Mouse (Mus musculus): ENCODE data around the gene Mypn. TPM values are rescaled to one million over a fixed set of nuclear protein-coding genes. Genes with fewer than 3 reads are reported as not detected.

Gene Mypn
- total RNA-seq, 2 experiments from 2014 or later, result 96.7 to 105 TPM

- no peak for DNase-seq
- intact Hi-C loops (cut with DNase I), result no loop called here
Observed at GRCm38 (mm10) chr10:63208871-63209270, 5.1 kb upstream of the Mypn start.

GRCm38 (mm10) chr10:63203002-63203401 lies 750 bp downstream of the Mypn start:
- intact Hi-C loops (cut with DNase I), result no loop called here
- DNase-seq, result no peak

- intact Hi-C loops (cut with DNase I), result loop anchor here (2.0 kb wide), 1 partner anchor 45 kb away; no protein-coding TSS in a partner anchor
- no peak for DNase-seq
Observed at GRCm38 (mm10) chr10:63201534-63201933, 2.2 kb downstream of the Mypn start.

- intact Hi-C loops (cut with DNase I), result no loop called here
- DNase-seq, result no peak
Observed at GRCm38 (mm10) chr10:63199008-63199407, 4.7 kb downstream of the Mypn start.

GRCm38 (mm10) chr10:63192736-63193135 lies 11.0 kb downstream of the Mypn start:
- intact Hi-C loops (cut with DNase I), result no loop called here

GRCm38 (mm10) chr10:63192276-63192675 lies 11.5 kb downstream of the Mypn start:
- intact Hi-C loops (cut with DNase I), result no loop called here
- no peak for DNase-seq

More at GRCm38 (mm10) chr10:63192736-63193135, 11.0 kb downstream of the Mypn start:
- DNase-seq, result no peak

GRCm38 (mm10) chr10:63184451-63184850 lies 19.3 kb downstream of the Mypn start:
- DNase-seq, result no peak

GRCm38 (mm10) chr10:63182177-63182768 lies 21.5 kb downstream of the Mypn start:
- no peak for DNase-seq
- intact Hi-C loops (cut with DNase I), result no loop called here

More at GRCm38 (mm10) chr10:63184451-63184850, 19.3 kb downstream of the Mypn start:
- intact Hi-C loops (cut with DNase I), result no loop called here

- intact Hi-C loops (cut with DNase I), result no loop called here
- DNase-seq, result no peak
Observed at GRCm38 (mm10) chr10:63181166-63181565, 22.6 kb downstream of the Mypn start.

GRCm38 (mm10) chr10:63179524-63179923 lies 24.2 kb downstream of the Mypn start:
- DNase-seq, result peak; percentile 27 to 28

GRCm38 (mm10) chr10:63178318-63178717 lies 25.4 kb downstream of the Mypn start:
- intact Hi-C loops (cut with DNase I), result no loop called here
- no peak for DNase-seq

More at GRCm38 (mm10) chr10:63179524-63179923, 24.2 kb downstream of the Mypn start:
- intact Hi-C loops (cut with DNase I), result no loop called here

GRCm38 (mm10) chr10:63177286-63178140 lies 26.2 kb downstream of the Mypn start:
- DNase-seq, result peak in 1 of 2 experiments; percentile 31

GRCm38 (mm10) chr10:63176471-63176931 lies 27.3 kb downstream of the Mypn start:
- no peak for DNase-seq
- intact Hi-C loops (cut with DNase I), result no loop called here

More at GRCm38 (mm10) chr10:63177286-63178140, 26.2 kb downstream of the Mypn start:
- intact Hi-C loops (cut with DNase I), result no loop called here

GRCm38 (mm10) chr10:63172089-63172488 lies 31.7 kb downstream of the Mypn start:
- no peak for DNase-seq
- intact Hi-C loops (cut with DNase I), result no loop called here

GRCm38 (mm10) chr10:63169503-63169902 lies 34.2 kb downstream of the Mypn start:
- DNase-seq, result no peak
- intact Hi-C loops (cut with DNase I), result no loop called here

GRCm38 (mm10) chr10:63168124-63168523 lies 35.6 kb downstream of the Mypn start:
- DNase-seq, result no peak

GRCm38 (mm10) chr10:63167241-63167995 lies 36.3 kb downstream of the Mypn start:
- intact Hi-C loops (cut with DNase I), result no loop called here
- no peak for DNase-seq

More at GRCm38 (mm10) chr10:63168124-63168523, 35.6 kb downstream of the Mypn start:
- intact Hi-C loops (cut with DNase I), result no loop called here

GRCm38 (mm10) chr10:63165752-63166412 lies 37.9 kb downstream of the Mypn start:
- DNase-seq, result no peak
- intact Hi-C loops (cut with DNase I), result no loop called here

GRCm38 (mm10) chr10:63161240-63161639 lies 42.5 kb downstream of the Mypn start:
- intact Hi-C loops (cut with DNase I), result no loop called here
- no peak for DNase-seq

GRCm38 (mm10) chr10:63160671-63161070 lies 43.1 kb downstream of the Mypn start:
- intact Hi-C loops (cut with DNase I), result no loop called here
- DNase-seq, result no peak
